Mouse (Mus musculus) bone marrow, adult 2 months (tissue): ENCODE measurements around the gene 4930404N11Rik.

Source experiments
- CTCF ChIP-seq: fragments of 200-500 bp; IDR thresholded peaks from 2 replicates; pipeline ENCODE4 v1.5.1; 2011; ENCODE audit warnings: low read length, control low read depth; ENCODE audit not compliant: control insufficient read depth, insufficient read depth
- POLR2A ChIP-seq: fragments of 200-500 bp; IDR thresholded peaks from 2 replicates; pipeline ENCODE4 v1.6.1; 2011; ENCODE audit warnings: low read depth, mild to moderate bottlenecking, control low read depth, low read length, borderline replicate concordance; ENCODE audit not compliant: control insufficient read depth

DNA sequence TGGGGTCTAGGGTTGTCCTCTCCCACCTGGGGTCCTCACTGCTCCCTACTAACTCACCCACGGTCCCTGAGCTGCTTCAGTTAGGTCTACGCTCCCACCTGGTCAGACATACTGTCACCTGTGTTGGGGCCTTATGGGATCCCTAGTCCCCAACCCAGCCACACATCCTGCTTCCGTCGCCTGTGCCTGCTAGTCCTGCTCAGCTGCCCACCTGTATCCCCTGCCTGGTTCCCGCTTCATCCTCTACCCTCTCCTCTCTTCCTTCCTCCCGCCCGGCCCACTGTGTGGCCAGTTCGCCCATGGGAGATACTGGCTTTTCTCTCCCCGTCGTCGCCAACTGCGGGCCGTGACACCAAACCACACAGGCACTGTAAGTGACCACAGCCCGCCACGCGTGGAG is 50.0 kb downstream of the 4930404N11Rik start:
- TF ChIP-seq CTCF (no peak), POLR2A (no peak)
